Mouse (Mus musculus) intestine, embryonic 14.5 days (tissue): ENCODE measurements at regions not wholly inside any gene's neighbourhood (a gene's known extent, or its start where the extent isn't known, plus 50 kb on each side); places are given as distances from the start of the nearest gene placed in this dataset.

Source experiments
- ATAC-seq: fragments of 200-750 bp; cut with Nextera tagmentation; replicated peaks from 2 replicates; pipeline ENCODE4 v1.8.0; 2017; ENCODE audit warnings: low read depth, moderate number of reproducible peaks, moderate TSS enrichment, moderate library complexity; ENCODE audit not compliant: low FRiP score, low TSS enrichment
- DNase-seq: peaks from one replicate; pipeline ENCODE4 v3.0.0-alpha.2; 2018; ENCODE audit warnings: low spot score
- H3K27ac ChIP-seq: fragments of 300-500 bp; sonication (generic); 2 replicates; pipeline ENCODE4 v1.5.1; 2014; ENCODE audit warnings: low read depth, mild to moderate bottlenecking, control low read depth
- H3K27me3 ChIP-seq: fragments of 300-500 bp; sonication (generic); replicated peaks from 2 replicates; pipeline ENCODE4 v1.6.1; 2014; ENCODE audit warnings: low read length, control low read depth; ENCODE audit not compliant: control insufficient read depth, insufficient read depth
- H3K36me3 ChIP-seq: fragments of 300-500 bp; sonication (generic); 2 replicates; pipeline ENCODE4 v1.6.1; 2014; ENCODE audit warnings: low read length, control low read depth; ENCODE audit not compliant: control insufficient read depth, insufficient read depth
- H3K4me1 ChIP-seq: fragments of 300-500 bp; sonication (generic); replicated peaks from 2 replicates; pipeline ENCODE4 v1.6.1; 2014; ENCODE audit warnings: low read length, control low read depth, mixed read lengths; ENCODE audit not compliant: control insufficient read depth, insufficient read depth
- H3K4me2 ChIP-seq: fragments of 300-500 bp; sonication (generic); 2 replicates; pipeline ENCODE4 v1.6.1; 2014; ENCODE audit warnings: low read length
- H3K4me3 ChIP-seq: fragments of 300-500 bp; sonication (generic); 2 replicates; pipeline ENCODE4 v1.5.1; 2014; ENCODE audit warnings: low read depth, low read length, control low read depth, mixed read lengths
- H3K9ac ChIP-seq: fragments of 300-500 bp; sonication (generic); 2 replicates; pipeline ENCODE4 v1.6.1; 2014; ENCODE audit warnings: mild to moderate bottlenecking, low read length
- H3K9me3 ChIP-seq: fragments of 300-500 bp; sonication (generic); 2 replicates; pipeline ENCODE4 v1.6.1; 2016; ENCODE audit warnings: low read length, control low read depth; ENCODE audit not compliant: control insufficient read depth
- WGBS: fragments of 180-500 bp; shearing (Covaris S2); extraction: QIAGEN DNeasy Blood & Tissue Kit; methylation state at CpG from one replicate; pipeline ENCODE4 v1.1.7; 2014; 5-methylcytosine and 5-hydroxymethylcytosine counted together

- Histone ChIP-seq H3K9me3 (no peaks in the 10 kb centered on the region), H3K4me1 (no peaks in the 10 kb centered on the region), H3K4me3 (no peak overlapping the region), H3K27me3 (no peaks in the 10 kb centered on the region), H3K36me3 (no peaks in the 10 kb centered on the region), H3K4me2 (no peak overlapping the region), H3K27ac (no peak overlapping the region), H3K9ac (no peak overlapping the region)
- 68% methylated on average over 10 of the region's 10 CpGs for WGBS
- no peak for ATAC-seq
- DNase-seq: no peak
These were observed 364.0 kb upstream of the Dach1 start for GRCm38 (mm10) chr14:98533600-98533999.

GRCm38 (mm10) chr14:98520966-98521365, 351.4 kb upstream of the Dach1 start:
- ATAC-seq: no peak
- H3K27ac ChIP-seq: no peak overlapping the region
- 82% methylated on average over 3 of the region's 3 CpGs for WGBS

GRCm38 (mm10) chr14:98505321-98505720, 335.8 kb upstream of the Dach1 start:
- no peaks in the 10 kb centered on the region for H3K36me3 ChIP-seq
- 75% methylated on average over 6 of the region's 6 CpGs for WGBS
- no peaks in the 10 kb centered on the region for H3K27me3 ChIP-seq
- ATAC-seq (no peak), DNase-seq (no peak)
- H3K9me3 ChIP-seq: no peaks in the 10 kb centered on the region
- H3K4me1 ChIP-seq: no peaks in the 10 kb centered on the region
- H3K9ac ChIP-seq: no peak overlapping the region
- H3K4me3 ChIP-seq: no peak overlapping the region
- H3K27ac ChIP-seq: no peak overlapping the region
- no peak overlapping the region for H3K4me2 ChIP-seq

More at GRCm38 (mm10) chr14:98520966-98521365, 351.4 kb upstream of the Dach1 start:
- H3K27me3 ChIP-seq: no peaks in the 10 kb centered on the region
- no peak overlapping the region for H3K4me3 ChIP-seq
- no peak overlapping the region for H3K9ac ChIP-seq
- DNase-seq: no peak
- H3K36me3 ChIP-seq: no peaks in the 10 kb centered on the region
- no peaks in the 10 kb centered on the region for H3K9me3 ChIP-seq
- H3K4me1 ChIP-seq: no peaks in the 10 kb centered on the region
- no peak overlapping the region for H3K4me2 ChIP-seq

- no peak overlapping the region for H3K27ac ChIP-seq
- DNase-seq (no peak), ATAC-seq (no peak)
- no peak overlapping the region for H3K9ac ChIP-seq
- H3K4me3 ChIP-seq: no peak overlapping the region
- no peaks in the 10 kb centered on the region for H3K27me3 ChIP-seq
- H3K36me3 ChIP-seq: no peaks in the 10 kb centered on the region
- no peaks in the 10 kb centered on the region for H3K9me3 ChIP-seq
- no peak overlapping the region for H3K4me2 ChIP-seq
- WGBS: 75% methylated on average over 8 of the region's 8 CpGs
- H3K4me1 ChIP-seq: no peaks in the 10 kb centered on the region
These were observed 307.9 kb upstream of the Dach1 start for GRCm38 (mm10) chr14:98477416-98477815.

- Histone ChIP-seq H3K36me3 (no peaks in the 10 kb centered on the region), H3K4me2 (no peak overlapping the region), H3K27ac (peak overlapping the region; percentile 1; the same call in 1 of the 2 replicates), H3K4me3 (no peak overlapping the region), H3K4me1 (no peaks in the 10 kb centered on the region), H3K9me3 (no peaks in the 10 kb centered on the region), H3K9ac (no peak overlapping the region), H3K27me3 (no peaks in the 10 kb centered on the region)
- ATAC-seq (no peak), DNase-seq (no peak)
- 47% methylated on average over 5 of the region's 5 CpGs for WGBS
These were observed 302.4 kb upstream of the Dach1 start for GRCm38 (mm10) chr14:98471803-98472509.

- Histone ChIP-seq H3K27ac (no peak overlapping the region), H3K4me2 (no peak overlapping the region), H3K4me1 (no peaks in the 10 kb centered on the region), H3K27me3 (no peaks in the 10 kb centered on the region), H3K9me3 (no peaks in the 10 kb centered on the region), H3K4me3 (no peak overlapping the region), H3K9ac (no peak overlapping the region), H3K36me3 (no peaks in the 10 kb centered on the region)
- DNase-seq: no peak
- 83% methylated on average over 1 of the region's 1 CpGs for WGBS
- ATAC-seq: no peak
These were observed 284.9 kb upstream of the Dach1 start for GRCm38 (mm10) chr14:98454461-98454860.

GRCm38 (mm10) chr14:98452191-98452590, 282.6 kb upstream of the Dach1 start:
- Histone ChIP-seq H3K4me2 (no peak overlapping the region), H3K4me3 (no peak overlapping the region), H3K9me3 (no peaks in the 10 kb centered on the region), H3K27ac (no peak overlapping the region), H3K27me3 (no peaks in the 10 kb centered on the region), H3K9ac (no peak overlapping the region), H3K4me1 (no peaks in the 10 kb centered on the region), H3K36me3 (no peaks in the 10 kb centered on the region)
- WGBS: 81% methylated on average over 6 of the region's 6 CpGs
- no peak for ATAC-seq
- no peak for DNase-seq

- no peaks in the 10 kb centered on the region for H3K36me3 ChIP-seq
- no peaks in the 10 kb centered on the region for H3K4me1 ChIP-seq
- DNase-seq: no peak
- no peak for ATAC-seq
- WGBS: 85% methylated on average over 5 of the region's 5 CpGs
- H3K27ac ChIP-seq: no peak overlapping the region
- no peak overlapping the region for H3K9ac ChIP-seq
- no peaks in the 10 kb centered on the region for H3K9me3 ChIP-seq
- H3K4me3 ChIP-seq: no peak overlapping the region
- H3K27me3 ChIP-seq: no peaks in the 10 kb centered on the region
- H3K4me2 ChIP-seq: no peak overlapping the region
These were observed 280.0 kb upstream of the Dach1 start for GRCm38 (mm10) chr14:98449568-98449967.

- WGBS: 80% methylated on average over 3 of the region's 3 CpGs
- no peak overlapping the region for H3K9ac ChIP-seq
- DNase-seq: no peak
- no peaks in the 10 kb centered on the region for H3K27me3 ChIP-seq
- H3K4me3 ChIP-seq: no peak overlapping the region
- H3K4me2 ChIP-seq: no peak overlapping the region
- ATAC-seq: no peak
- no peaks in the 10 kb centered on the region for H3K4me1 ChIP-seq
- H3K36me3 ChIP-seq: no peaks in the 10 kb centered on the region
- no peaks in the 10 kb centered on the region for H3K9me3 ChIP-seq
- no peak overlapping the region for H3K27ac ChIP-seq
These were observed 272.8 kb upstream of the Dach1 start for GRCm38 (mm10) chr14:98442411-98442810.
